Mouse (Mus musculus) midbrain, embryonic 14.5 days (tissue): ENCODE measurements around the gene Grk2. TPM values are rescaled to one million over a fixed set of nuclear protein-coding genes. Genes with fewer than 3 reads are reported as not detected.

Source experiments
- ATAC-seq: fragments of 200-750 bp; cut with Nextera tagmentation; 2 replicates; pipeline ENCODE4 v1.8.0; 2017; ENCODE audit warnings: moderate number of reproducible peaks, moderate library complexity; ENCODE audit not compliant: low FRiP score, low TSS enrichment
- DNase-seq: peaks from one replicate; pipeline ENCODE4 v3.0.0-alpha.2; 2015
- H3K27ac ChIP-seq: fragments of 300-500 bp; sonication (generic); replicated peaks from 2 replicates; pipeline ENCODE4 v1.5.1; 2014; ENCODE audit warnings: mild to moderate bottlenecking, low read depth, low read length, moderate library complexity
- H3K27me3 ChIP-seq: fragments of 300-500 bp; sonication (generic); 2 replicates; pipeline ENCODE4 v1.6.1; 2014; ENCODE audit warnings: low read length, control low read depth, mixed read lengths; ENCODE audit not compliant: control insufficient read depth, insufficient read depth
- H3K36me3 ChIP-seq: fragments of 300-500 bp; sonication (generic); 2 replicates; pipeline ENCODE4 v1.6.1; 2014; ENCODE audit warnings: low read length, control low read depth; ENCODE audit not compliant: control insufficient read depth, insufficient read depth
- H3K4me1 ChIP-seq: fragments of 300-500 bp; sonication (generic); 2 replicates; pipeline ENCODE4 v1.6.1; 2014; ENCODE audit warnings: mild to moderate bottlenecking, antibody characterized with exemption, low read length, control low read depth; ENCODE audit not compliant: control insufficient read depth, insufficient read depth
- H3K4me2 ChIP-seq: fragments of 300-500 bp; sonication (generic); 2 replicates; pipeline ENCODE4 v1.6.1; 2014; ENCODE audit warnings: mild to moderate bottlenecking, low read length, moderate library complexity
- H3K4me3 ChIP-seq: fragments of 300-500 bp; sonication (generic); replicated peaks from 2 replicates; pipeline ENCODE4 v1.5.1; 2014; ENCODE audit warnings: low read depth, low read length
- H3K9ac ChIP-seq: fragments of 300-500 bp; sonication (generic); replicated peaks from 2 replicates; pipeline ENCODE4 v1.6.1; 2014; ENCODE audit warnings: mild to moderate bottlenecking, low read length, moderate library complexity
- H3K9me3 ChIP-seq: fragments of 300-500 bp; sonication (generic); 2 replicates; pipeline ENCODE4 v1.6.1; 2016; ENCODE audit warnings: low read length, control low read depth, mixed read lengths; ENCODE audit not compliant: control insufficient read depth
- WGBS: fragments of 180-500 bp; shearing (Covaris S2); extraction: QIAGEN DNeasy Blood & Tissue Kit; methylation state at CpG from one replicate; pipeline ENCODE4 v1.1.7; 2014; 5-methylcytosine and 5-hydroxymethylcytosine counted together
- polyA plus RNA-seq: library from polyadenylated mRNA; unstranded; fragments of >200 nt; fragmentation: Nextera tagmentation; extraction: Ambion mirVana; gene quantifications from 2 replicates; pipeline ENCODE4 v1.2.1, GENCODE M21; 2014

Gene Grk2
- polyA plus RNA-seq, 1 experiment from 2014 or later: 29.0 TPM

DNA sequence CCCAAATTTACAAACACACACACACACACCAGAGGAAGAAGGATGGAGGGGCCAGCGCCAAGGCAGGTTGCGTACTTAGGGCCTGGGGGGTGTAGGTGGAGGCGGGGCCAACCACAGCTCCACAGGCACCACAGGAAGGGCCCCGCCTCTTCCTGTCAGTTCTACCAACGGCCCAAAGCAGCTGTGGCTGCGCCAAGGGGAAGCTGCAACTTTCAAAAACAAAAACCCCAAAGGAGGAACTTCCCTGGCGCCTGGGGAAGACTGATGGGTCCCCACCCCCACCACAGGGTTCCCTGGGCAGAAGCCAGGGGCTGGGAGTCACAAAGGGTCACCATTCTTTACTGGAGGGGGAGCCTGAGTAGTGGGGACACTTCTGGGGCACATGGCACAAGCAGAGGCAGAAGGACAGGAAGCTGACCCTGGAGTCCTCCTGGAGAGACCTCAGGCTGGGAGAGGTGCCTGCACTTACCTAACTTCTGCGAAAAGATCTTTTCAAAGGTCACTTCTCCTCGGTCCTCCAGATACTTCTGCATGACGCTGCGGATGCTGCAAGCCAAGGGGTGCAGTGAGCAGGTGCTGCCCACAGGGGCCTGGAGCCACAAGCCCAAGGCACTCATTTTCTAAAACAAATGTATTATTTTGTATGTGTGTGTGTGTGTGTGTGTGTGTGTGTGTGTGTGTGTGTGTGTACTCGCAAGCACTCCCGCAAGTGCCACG is 11.5 kb downstream of the Grk2 start:
- WGBS: 75% methylated on average over 14 of the region's 14 CpGs
- H3K36me3 ChIP-seq: peaks cover 35% of the 10 kb centered on the region
- no peak overlapping the region for H3K27ac ChIP-seq
- H3K4me3 ChIP-seq: no peak overlapping the region
- no peak overlapping the region for H3K9ac ChIP-seq
- DNase-seq (no peak), ATAC-seq (no peak)
- H3K4me2 ChIP-seq: no peak overlapping the region
- no peaks in the 10 kb centered on the region for H3K9me3 ChIP-seq
- H3K27me3 ChIP-seq: no peaks in the 10 kb centered on the region
- H3K4me1 ChIP-seq: no peaks in the 10 kb centered on the region

DNA sequence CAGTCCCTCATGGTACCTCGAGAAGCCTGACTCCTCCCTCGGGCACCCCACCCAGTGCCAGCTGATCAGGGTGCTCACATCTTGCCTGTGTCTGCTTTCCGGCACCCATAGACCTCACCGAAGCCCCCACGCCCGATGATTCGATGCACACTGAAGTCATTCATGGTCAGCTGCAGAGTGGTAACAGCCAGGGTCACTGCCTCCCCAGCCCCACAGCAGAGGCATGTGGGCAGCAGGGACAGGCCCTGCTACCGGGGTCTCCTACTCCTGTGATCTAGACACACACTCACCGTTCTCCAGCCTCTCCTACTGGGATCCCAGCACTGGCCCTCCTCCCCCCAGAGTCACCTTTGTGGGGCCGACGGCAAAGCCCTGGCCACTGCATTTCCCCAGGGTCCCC is 14.9 kb downstream of the Grk2 start:
- no peak overlapping the region for H3K4me3 ChIP-seq
- H3K27me3 ChIP-seq: no peaks in the 10 kb centered on the region
- no peaks in the 10 kb centered on the region for H3K9me3 ChIP-seq
- DNase-seq: no peak
- H3K4me2 ChIP-seq: no peak overlapping the region
- H3K4me1 ChIP-seq: no peaks in the 10 kb centered on the region
- no peak overlapping the region for H3K27ac ChIP-seq
- peaks cover 69% of the 10 kb centered on the region for H3K36me3 ChIP-seq
- 93% methylated on average over 11 of the region's 11 CpGs for WGBS
- H3K9ac ChIP-seq: no peak overlapping the region
- no peak for ATAC-seq

DNA sequence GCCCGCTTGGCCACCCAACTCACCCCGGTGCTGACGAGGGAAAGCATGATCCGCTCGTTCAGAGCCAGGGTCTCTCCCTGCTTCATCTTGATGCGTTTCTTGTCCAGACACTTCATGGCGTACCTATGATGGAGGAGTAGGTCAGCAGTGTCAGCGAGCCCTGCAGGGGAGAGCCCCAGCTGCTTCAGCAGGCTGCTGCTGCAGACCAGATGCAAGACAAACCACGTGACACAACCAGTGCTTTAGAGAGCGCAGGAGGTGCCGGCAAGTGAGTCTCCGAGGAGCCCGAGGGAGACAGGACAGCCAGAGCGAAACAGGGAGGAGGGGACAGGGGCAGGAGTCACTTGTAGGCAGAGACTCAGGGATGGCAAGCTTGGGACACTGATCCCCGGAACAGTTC is 15.3 kb downstream of the Grk2 start:
- Histone ChIP-seq H3K27me3 (no peaks in the 10 kb centered on the region), H3K4me2 (no peak overlapping the region)
- 76% methylated on average over 15 of the region's 15 CpGs for WGBS

DNA sequence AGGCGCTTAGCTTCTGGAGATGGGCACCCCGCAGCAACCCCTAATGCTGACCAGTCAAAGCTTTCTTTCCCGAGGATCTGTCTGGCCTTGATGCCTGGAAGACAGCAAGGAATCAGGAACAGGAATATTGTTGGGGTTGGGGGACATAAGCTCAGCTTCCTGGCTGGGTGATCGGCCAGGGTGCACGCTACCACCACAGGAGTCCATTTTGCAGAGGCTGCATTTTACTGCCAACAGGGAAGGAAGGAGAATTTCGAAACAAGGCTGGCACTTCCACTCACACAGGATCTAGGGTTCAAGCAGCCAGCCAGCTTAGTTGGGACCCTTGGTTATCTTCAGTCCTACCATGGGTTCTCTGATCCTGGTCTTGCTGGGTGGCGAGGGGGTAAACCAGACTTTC is 22.4 kb downstream of the Grk2 start:
- peak overlapping the region; percentile 79; the same call in 1 of the 2 replicates for H3K9ac ChIP-seq
- ATAC-seq: no peak
- 43% methylated on average over 7 of the region's 7 CpGs for WGBS
- H3K4me2 ChIP-seq: peak overlapping the region; percentile 70
- H3K27ac ChIP-seq: peak overlapping the region; percentile 68; the same call in 1 of the 2 replicates
- peak overlapping the region; percentile 56 for H3K4me3 ChIP-seq
- H3K4me1 ChIP-seq: peaks cover 8% of the 10 kb centered on the region
- no peak for DNase-seq
- no peaks in the 10 kb centered on the region for H3K27me3 ChIP-seq
- H3K36me3 ChIP-seq: peaks cover 39% of the 10 kb centered on the region
- H3K9me3 ChIP-seq: no peaks in the 10 kb centered on the region

More for the DNA sequence above, 15.3 kb downstream of the Grk2 start:
- no peak overlapping the region for H3K27ac ChIP-seq
- peaks cover 73% of the 10 kb centered on the region for H3K36me3 ChIP-seq
- H3K4me3 ChIP-seq: no peak overlapping the region
- ATAC-seq (no peak), DNase-seq (no peak)
- H3K9ac ChIP-seq: no peak overlapping the region
- H3K4me1 ChIP-seq: no peaks in the 10 kb centered on the region
- no peaks in the 10 kb centered on the region for H3K9me3 ChIP-seq

DNA sequence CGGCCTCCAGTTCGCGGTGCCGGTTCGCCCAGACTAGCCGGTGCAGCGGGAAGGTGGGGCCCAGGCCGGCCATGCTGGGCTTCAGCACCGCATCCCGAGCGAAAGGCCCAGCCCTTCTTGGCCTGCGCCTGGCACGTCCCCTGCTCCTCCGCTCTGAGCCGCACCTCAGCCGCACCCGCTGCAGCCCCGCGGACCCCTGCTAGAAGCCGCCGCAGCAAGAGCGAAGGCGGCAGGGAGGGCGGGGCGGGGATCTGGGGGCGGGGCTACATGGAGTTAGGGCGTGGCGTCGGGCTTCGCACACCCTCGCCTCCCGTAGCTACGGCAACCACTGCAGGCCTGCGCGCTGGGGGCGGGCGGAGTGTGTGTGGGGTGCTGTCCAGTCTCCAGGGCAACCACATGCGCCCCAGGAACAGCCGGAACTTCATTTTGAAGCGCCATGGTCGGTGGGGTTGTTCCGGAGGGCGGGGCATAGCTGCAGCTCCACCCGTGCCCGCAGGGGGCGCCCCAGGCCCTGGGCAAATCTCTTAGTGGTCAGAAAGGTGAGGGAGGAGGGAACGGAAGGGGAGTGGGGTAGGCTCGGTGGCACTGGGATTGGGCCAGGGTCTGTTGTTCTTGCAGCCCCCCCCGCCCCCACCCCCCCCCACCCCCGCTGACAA is 23.0 kb downstream of the Grk2 start, which contains the start of gene Ankrd13d:
TSS of gene Ankrd13d (minus strand) at position 240 of the 656 bp plus-strand sequence.
- Histone ChIP-seq H3K9ac (peak within 1 kb of the TSS; percentile 79), H3K4me1 (peaks cover 8% of the 10 kb centered on the region), H3K36me3 (peaks cover 33% of the 10 kb centered on the region), H3K27me3 (no peaks in the 10 kb centered on the region), H3K9me3 (no peaks in the 10 kb centered on the region), H3K4me3 (peak within 1 kb of the TSS; percentile 56), H3K4me2 (peak within 1 kb of the TSS; percentile 70), H3K27ac (peak within 1 kb of the TSS; percentile 68)
- peak; percentile 93 for ATAC-seq
- peak; percentile 91 for DNase-seq
- WGBS: under 1% methylated on average over 49 of the region's 50 CpGs

DNA sequence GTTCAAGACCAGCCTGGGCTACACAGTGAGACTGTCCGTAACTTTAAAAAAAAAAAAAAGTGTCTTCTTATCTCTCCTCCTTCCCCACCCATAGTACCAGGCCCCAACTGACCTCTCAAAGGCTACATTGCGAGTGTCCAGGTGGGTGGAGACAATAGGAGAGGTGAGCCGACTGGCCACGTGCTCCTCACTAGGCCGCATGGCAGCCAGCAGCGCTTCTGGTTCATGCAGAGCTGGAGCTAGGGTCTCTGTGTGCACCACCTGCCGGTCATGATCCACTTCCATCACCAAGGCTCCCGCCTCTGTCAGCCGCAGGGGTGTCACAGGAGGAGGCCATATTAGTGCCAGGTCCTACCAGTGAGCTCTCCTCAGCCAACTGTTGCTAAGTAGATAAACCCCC is 25.6 kb downstream of the Grk2 start:
- no peaks in the 10 kb centered on the region; the same call in 1 of the 2 replicates for H3K9me3 ChIP-seq
- no peak overlapping the region for H3K9ac ChIP-seq
- no peak overlapping the region for H3K27ac ChIP-seq
- peaks cover 8% of the 10 kb centered on the region for H3K4me1 ChIP-seq
- no peak overlapping the region for H3K4me3 ChIP-seq
- no peak for DNase-seq
- H3K4me2 ChIP-seq: no peak overlapping the region
- no peak for ATAC-seq
- peaks cover 7% of the 10 kb centered on the region for H3K36me3 ChIP-seq
- WGBS: 96% methylated on average over 9 of the region's 9 CpGs
- H3K27me3 ChIP-seq: no peaks in the 10 kb centered on the region

DNA sequence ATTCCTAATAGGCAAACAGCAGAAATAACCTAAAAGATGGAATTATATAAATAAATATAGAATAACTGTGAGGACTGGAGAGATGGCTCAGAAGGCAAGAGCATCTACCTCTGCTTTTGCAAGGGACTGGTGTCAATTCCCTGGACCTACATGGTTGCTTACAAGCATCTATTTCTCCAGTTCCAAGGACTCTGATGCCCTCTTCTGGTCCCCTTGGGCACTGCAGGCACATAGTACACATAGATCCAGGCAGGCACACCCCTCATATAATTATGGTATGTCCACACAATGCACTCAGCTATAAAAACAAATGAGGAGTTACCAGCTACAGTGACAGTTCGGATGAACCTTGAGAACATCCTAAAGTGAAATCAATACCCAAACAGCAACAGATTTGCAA is 26.5 kb downstream of the Grk2 start:
- Histone ChIP-seq H3K9me3 (no peaks in the 10 kb centered on the region; the same call in 1 of the 2 replicates), H3K27ac (no peak overlapping the region), H3K27me3 (no peaks in the 10 kb centered on the region), H3K36me3 (peaks cover 3% of the 10 kb centered on the region; the same call in 1 of the 2 replicates), H3K4me2 (no peak overlapping the region), H3K4me1 (peaks cover 8% of the 10 kb centered on the region), H3K9ac (no peak overlapping the region), H3K4me3 (no peak overlapping the region)
- DNase-seq: no peak
- WGBS: 100% methylated on average over 1 of the region's 1 CpGs
- no peak for ATAC-seq

DNA sequence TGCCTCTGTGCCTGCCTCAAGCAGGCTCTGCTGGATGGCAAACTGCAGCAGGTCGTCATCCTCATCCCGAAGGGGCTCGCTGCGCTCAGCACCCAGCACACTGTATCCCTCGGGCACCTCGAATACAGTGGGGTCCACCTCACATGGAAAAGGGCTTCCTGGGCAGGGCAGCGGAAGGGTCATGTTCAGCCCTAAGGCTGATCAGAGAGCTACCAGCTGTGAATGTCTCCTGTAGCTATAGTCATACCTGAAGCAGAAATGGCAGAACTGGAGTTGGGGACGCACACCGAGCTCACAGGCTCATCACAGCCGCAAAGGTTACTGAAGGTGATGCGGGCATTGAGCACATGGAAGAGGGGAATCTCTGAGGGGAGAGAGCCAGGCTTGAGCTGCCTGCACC is 35.0 kb downstream of the Grk2 start:
- H3K4me2 ChIP-seq: no peak overlapping the region
- DNase-seq (no peak), ATAC-seq (no peak)
- H3K4me3 ChIP-seq: no peak overlapping the region
- peaks cover 6% of the 10 kb centered on the region; the same call in 1 of the 2 replicates for H3K27me3 ChIP-seq
- peaks cover 5% of the 10 kb centered on the region; the same call in 1 of the 2 replicates for H3K4me1 ChIP-seq
- peaks cover 15% of the 10 kb centered on the region for H3K36me3 ChIP-seq
- no peak overlapping the region for H3K9ac ChIP-seq
- no peaks in the 10 kb centered on the region; the same call in 1 of the 2 replicates for H3K9me3 ChIP-seq
- no peak overlapping the region for H3K27ac ChIP-seq
- 94% methylated on average over 11 of the region's 11 CpGs for WGBS
